Mouse (Mus musculus) liver, embryonic 13.5 days (tissue): ENCODE data around the gene Olfr586. TPM values are rescaled to one million over a fixed set of nuclear protein-coding genes. Genes with fewer than 3 reads are reported as not detected.

Source experiments
- ATAC-seq: fragments of 200-750 bp; cut with Nextera tagmentation; 2 replicates; pipeline ENCODE4 v1.8.0; 2017; ENCODE audit warnings: low read depth, mild to moderate bottlenecking, moderate number of reproducible peaks, moderate library complexity
- DNase-seq: peaks from one replicate; pipeline ENCODE4 v3.0.0; 2022
- H3K27ac ChIP-seq: fragments of 300-500 bp; sonication (generic); 2 replicates; pipeline ENCODE4 v1.5.1; 2015; ENCODE audit warnings: moderate library complexity, mild to moderate bottlenecking, inconsistent platforms
- H3K27me3 ChIP-seq: fragments of 300-500 bp; sonication (generic); 2 replicates; pipeline ENCODE4 v1.6.1; 2015; ENCODE audit warnings: mild to moderate bottlenecking, inconsistent platforms
- H3K36me3 ChIP-seq: fragments of 300-500 bp; sonication (generic); 2 replicates; pipeline ENCODE4 v1.6.1; 2015; ENCODE audit warnings: mild to moderate bottlenecking, inconsistent platforms
- H3K4me1 ChIP-seq: fragments of 300-500 bp; sonication (generic); replicated peaks from 2 replicates; pipeline ENCODE4 v1.6.1; 2015; ENCODE audit warnings: inconsistent platforms
- H3K4me2 ChIP-seq: fragments of 300-500 bp; sonication (generic); 2 replicates; pipeline ENCODE4 v1.6.1; 2015; ENCODE audit warnings: inconsistent platforms, mild to moderate bottlenecking, moderate library complexity
- H3K4me3 ChIP-seq: fragments of 300-500 bp; sonication (generic); replicated peaks from 2 replicates; pipeline ENCODE4 v1.5.1; 2015; ENCODE audit warnings: mild to moderate bottlenecking, inconsistent platforms
- H3K9ac ChIP-seq: fragments of 300-500 bp; sonication (generic); 2 replicates; pipeline ENCODE4 v1.6.1; 2015; ENCODE audit warnings: mild to moderate bottlenecking, inconsistent platforms
- H3K9me3 ChIP-seq: fragments of 300-500 bp; sonication (generic); replicated peaks from 2 replicates; pipeline ENCODE4 v1.6.1; 2016; ENCODE audit warnings: inconsistent platforms
- WGBS: fragments of 180-500 bp; shearing (Covaris S2); methylation state at CpG from one replicate; pipeline ENCODE4 v1.1.7; 2015; ENCODE audit not compliant: insufficient replicate concordance; 5-methylcytosine and 5-hydroxymethylcytosine counted together
- polyA plus RNA-seq: library from polyadenylated mRNA; unstranded; fragments of >200 nt; fragmentation: Nextera tagmentation; extraction: Ambion mirVana; gene quantifications from 2 replicates; pipeline ENCODE4 v1.2.1, GENCODE M21; 2015

Gene Olfr586
- polyA plus RNA-seq, result not detected in 2 replicates

GRCm38 (mm10) chr7:103125538-103125937 is at the start of gene Olfr586:
Gene Olfr586, minus strand, starts transcription at chr7:103125638.
- WGBS, result 77% methylated on average over 3 of the region's 3 CpGs
- H3K4me1 ChIP-seq, result no peaks in the 10 kb centered on the region
- no peaks in the 10 kb centered on the region for H3K36me3 ChIP-seq
- no peak within 1 kb of the TSS for H3K4me3 ChIP-seq
- no peaks in the 10 kb centered on the region for H3K27me3 ChIP-seq
- no peak within 1 kb of the TSS for H3K4me2 ChIP-seq
- ATAC-seq (no peak), DNase-seq (no peak)
- H3K9ac ChIP-seq, result no peak within 1 kb of the TSS
- H3K27ac ChIP-seq, result no peak within 1 kb of the TSS
- H3K9me3 ChIP-seq, result no peaks in the 10 kb centered on the region

- H3K4me3 ChIP-seq, result no peak overlapping the region
- no peaks in the 10 kb centered on the region for H3K4me1 ChIP-seq
- no peak overlapping the region for H3K4me2 ChIP-seq
- 46% methylated on average over 5 of the region's 5 CpGs for WGBS
- no peak for ATAC-seq
- DNase-seq, result no peak
- H3K27ac ChIP-seq, result no peak overlapping the region
- no peaks in the 10 kb centered on the region for H3K36me3 ChIP-seq
- no peak overlapping the region for H3K9ac ChIP-seq
- H3K27me3 ChIP-seq, result no peaks in the 10 kb centered on the region
- H3K9me3 ChIP-seq, result no peaks in the 10 kb centered on the region
These were observed 44.3 kb upstream of the Olfr586 start for GRCm38 (mm10) chr7:103169697-103170096.

GRCm38 (mm10) chr7:103156256-103156655 is 30.8 kb upstream of the Olfr586 start, which contains the start of gene Olfr589:
Gene Olfr589, minus strand, starts transcription at chr7:103156356.
- no peaks in the 10 kb centered on the region for H3K4me1 ChIP-seq
- WGBS, result 39% methylated on average over 2 of the region's 2 CpGs
- no peak within 1 kb of the TSS for H3K9ac ChIP-seq
- ATAC-seq, result no peak
- no peak for DNase-seq
- H3K9me3 ChIP-seq, result no peaks in the 10 kb centered on the region
- H3K4me2 ChIP-seq, result no peak within 1 kb of the TSS
- H3K27me3 ChIP-seq, result no peaks in the 10 kb centered on the region
- no peak within 1 kb of the TSS for H3K4me3 ChIP-seq
- no peak within 1 kb of the TSS for H3K27ac ChIP-seq
- H3K36me3 ChIP-seq, result no peaks in the 10 kb centered on the region

DNA sequence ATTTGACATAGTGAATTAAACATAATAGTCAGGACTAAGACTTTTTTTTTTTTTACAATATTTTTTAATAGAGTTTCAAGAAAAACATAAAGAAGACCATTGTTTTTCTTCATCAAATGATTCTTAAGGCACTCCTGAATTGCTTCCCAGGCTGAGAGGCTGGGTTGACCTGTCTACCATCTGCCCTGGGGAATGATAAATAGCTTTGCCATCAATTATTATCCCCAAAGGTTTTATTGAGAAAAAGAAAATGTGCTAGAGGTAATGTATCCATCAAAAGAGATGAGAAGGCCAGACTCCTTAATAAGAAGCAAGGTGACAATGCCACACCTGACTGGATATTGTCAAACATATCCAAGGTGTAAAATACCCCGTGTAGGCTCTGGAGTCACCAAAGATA is 15.1 kb upstream of the Olfr586 start, which contains the start of gene Olfr588-ps1:
TSS of gene Olfr588-ps1 (plus strand) at position 301 of the 400 bp plus-strand sequence.
- H3K4me3 ChIP-seq, result no peak within 1 kb of the TSS
- 53% methylated on average over 1 of the region's 1 CpGs for WGBS
- no peak within 1 kb of the TSS for H3K9ac ChIP-seq
- H3K4me2 ChIP-seq, result no peak within 1 kb of the TSS
- DNase-seq, result no peak
- no peaks in the 10 kb centered on the region for H3K9me3 ChIP-seq
- no peaks in the 10 kb centered on the region for H3K4me1 ChIP-seq
- H3K27me3 ChIP-seq, result no peaks in the 10 kb centered on the region
- no peaks in the 10 kb centered on the region for H3K36me3 ChIP-seq
- no peak within 1 kb of the TSS for H3K27ac ChIP-seq
- ATAC-seq, result no peak

- Histone ChIP-seq H3K4me1 (no peaks in the 10 kb centered on the region), H3K9me3 (no peaks in the 10 kb centered on the region), H3K27me3 (no peaks in the 10 kb centered on the region), H3K27ac (no peak overlapping the region), H3K4me2 (no peak overlapping the region), H3K9ac (no peak overlapping the region), H3K36me3 (no peaks in the 10 kb centered on the region), H3K4me3 (no peak overlapping the region)
- 36% methylated on average over 3 of the region's 3 CpGs for WGBS
- ATAC-seq (no peak), DNase-seq (no peak)
These were observed 6.0 kb downstream of the Olfr586 start for GRCm38 (mm10) chr7:103119406-103119805.

GRCm38 (mm10) chr7:103097420-103097819 is 28.0 kb downstream of the Olfr586 start, which contains the start of gene Olfr585:
Gene Olfr585, plus strand, starts transcription at chr7:103097720.
- no peak for ATAC-seq
- Histone ChIP-seq H3K9ac (no peak within 1 kb of the TSS), H3K27me3 (no peaks in the 10 kb centered on the region), H3K4me3 (no peak within 1 kb of the TSS), H3K9me3 (no peaks in the 10 kb centered on the region), H3K36me3 (no peaks in the 10 kb centered on the region), H3K4me2 (no peak within 1 kb of the TSS), H3K27ac (no peak within 1 kb of the TSS), H3K4me1 (no peaks in the 10 kb centered on the region)
- no peak for DNase-seq
- WGBS, result 71% methylated on average over 1 of the region's 1 CpGs

- no peak within 1 kb of the TSS for H3K4me3 ChIP-seq
- H3K4me2 ChIP-seq, result no peak within 1 kb of the TSS
- H3K36me3 ChIP-seq, result no peaks in the 10 kb centered on the region
- WGBS, result 57% methylated on average over 1 of the region's 1 CpGs
- no peak within 1 kb of the TSS for H3K27ac ChIP-seq
- no peaks in the 10 kb centered on the region for H3K27me3 ChIP-seq
- ATAC-seq, result no peak
- H3K9ac ChIP-seq, result no peak within 1 kb of the TSS
- DNase-seq, result no peak
- 0 out of 2 replicates have a peak, but pooled peaks cover 4% of the 10 kb centered on the region for H3K9me3 ChIP-seq
- H3K4me1 ChIP-seq, result no peaks in the 10 kb centered on the region
These were observed 43.9 kb downstream of the Olfr586 start, which contains the start of gene Olfr584 for GRCm38 (mm10) chr7:103081585-103081984. Gene Olfr584, plus strand, starts transcription at chr7:103081885.

Other genes with a start within 250 kb of the Olfr586 start
- gene Olfr568, start 248.5 kb downstream of the Olfr586 start, polyA plus RNA-seq, result not detected in 2 replicates
- not detected in 2 replicates for gene Olfr569, start 234.8 kb downstream of the Olfr586 start, polyA plus RNA-seq
- gene Olfr570, start 231.1 kb downstream of the Olfr586 start, polyA plus RNA-seq, result not detected in 2 replicates
- not detected in 2 replicates for gene Olfr571, start 208.1 kb downstream of the Olfr586 start, polyA plus RNA-seq
- gene Olfr572, start 201.2 kb downstream of the Olfr586 start, polyA plus RNA-seq, result not detected in 2 replicates
- not detected in 2 replicates for gene Olfr573-ps1, start 183.1 kb downstream of the Olfr586 start, polyA plus RNA-seq
- gene Olfr574, start 177.2 kb downstream of the Olfr586 start, polyA plus RNA-seq, result not detected in 2 replicates
- gene Olfr575, start 166.9 kb downstream of the Olfr586 start, polyA plus RNA-seq, result not detected in 2 replicates
- gene Olfr576, start 163.0 kb downstream of the Olfr586 start, polyA plus RNA-seq, result not detected in 2 replicates
- not detected in 2 replicates for gene Olfr577, start 149.7 kb downstream of the Olfr586 start, polyA plus RNA-seq
- gene Olfr578, start 136.3 kb downstream of the Olfr586 start, polyA plus RNA-seq, result not detected in 2 replicates
- gene Olfr582, start 87.6 kb downstream of the Olfr586 start, polyA plus RNA-seq, result not detected in 2 replicates
- not detected in 2 replicates for gene Olfr583, start 74.3 kb downstream of the Olfr586 start, polyA plus RNA-seq
- gene Olfr584, start 43.8 kb downstream of the Olfr586 start, polyA plus RNA-seq, result not detected in 2 replicates
- gene Olfr585, start 27.9 kb downstream of the Olfr586 start, polyA plus RNA-seq, result not detected in 2 replicates
- gene Olfr588-ps1, start 15.2 kb upstream of the Olfr586 start, polyA plus RNA-seq, result not detected in 2 replicates
- gene Olfr589, start 30.7 kb upstream of the Olfr586 start, polyA plus RNA-seq, result not detected in 2 replicates
- not detected in 2 replicates for gene Olfr591, start 52.7 kb upstream of the Olfr586 start, polyA plus RNA-seq
- gene Olfr592, start 59.2 kb upstream of the Olfr586 start, polyA plus RNA-seq, result not detected in 2 replicates
- gene Olfr593, start 86.2 kb upstream of the Olfr586 start, polyA plus RNA-seq, result not detected in 2 replicates
- gene Olfr594, start 91.4 kb upstream of the Olfr586 start, polyA plus RNA-seq, result not detected in 2 replicates
- not detected in 2 replicates for gene Usp17ld, start 126.9 kb upstream of the Olfr586 start, polyA plus RNA-seq
- not detected in 2 replicates for gene Olfr596, start 180.0 kb upstream of the Olfr586 start, polyA plus RNA-seq
- gene Olfr597, start 190.7 kb upstream of the Olfr586 start, polyA plus RNA-seq, result not detected in 2 replicates
- gene Olfr598, start 197.9 kb upstream of the Olfr586 start, polyA plus RNA-seq, result not detected in 2 replicates
- gene Olfr599, start 210.3 kb upstream of the Olfr586 start, polyA plus RNA-seq, result not detected in 2 replicates
- gene Olfr600, start 224.0 kb upstream of the Olfr586 start, polyA plus RNA-seq, result not detected in 2 replicates
- gene Olfr601, start 237.0 kb upstream of the Olfr586 start, polyA plus RNA-seq, result not detected in 2 replicates